Mouse (Mus musculus) heart, embryonic 15.5 days (tissue): Measurements from ENCODE around the gene Slc6a12. TPM values are rescaled to one million over a fixed set of nuclear protein-coding genes. Genes with fewer than 3 reads are reported as not detected.
"Not testable (repeated sequence)": the region's sequence is repeated elsewhere in the genome, so short reads cannot be mapped to it uniquely, and the experiment has no call there.

Experiments used
- ATAC-seq: fragments of 200-750 bp; cut with Nextera tagmentation; replicated peaks from 2 replicates; pipeline ENCODE4 v1.8.0; 2017; ENCODE audit warnings: low read depth, moderate TSS enrichment; ENCODE audit not compliant: insufficient number of reproducible peaks, insufficient read depth, low FRiP score
- H3K27ac ChIP-seq: fragments of 300-500 bp; sonication (generic); 2 replicates; pipeline ENCODE4 v1.5.1; 2015; ENCODE audit warnings: mild to moderate bottlenecking, inconsistent platforms
- H3K27me3 ChIP-seq: fragments of 300-500 bp; sonication (generic); 2 replicates; pipeline ENCODE4 v1.6.1; 2015; ENCODE audit warnings: inconsistent platforms
- H3K36me3 ChIP-seq: fragments of 300-500 bp; sonication (generic); 2 replicates; pipeline ENCODE4 v1.6.1; 2015; ENCODE audit warnings: mild to moderate bottlenecking, inconsistent platforms
- H3K4me1 ChIP-seq: fragments of 300-500 bp; sonication (generic); replicated peaks from 2 replicates; pipeline ENCODE4 v1.6.1; 2015; ENCODE audit warnings: inconsistent platforms
- H3K4me2 ChIP-seq: fragments of 300-500 bp; sonication (generic); 2 replicates; pipeline ENCODE4 v1.6.1; 2015; ENCODE audit warnings: inconsistent platforms, mild to moderate bottlenecking, moderate library complexity
- H3K4me3 ChIP-seq: fragments of 300-500 bp; sonication (generic); 2 replicates; pipeline ENCODE4 v1.5.1; 2015; ENCODE audit warnings: mild to moderate bottlenecking, inconsistent platforms
- H3K9ac ChIP-seq: fragments of 300-500 bp; sonication (generic); 2 replicates; pipeline ENCODE4 v1.6.1; 2015; ENCODE audit warnings: mild to moderate bottlenecking, inconsistent platforms
- H3K9me3 ChIP-seq: fragments of 300-500 bp; sonication (generic); replicated peaks from 2 replicates; pipeline ENCODE4 v1.6.1; 2016; ENCODE audit warnings: inconsistent platforms
- WGBS: fragments of 180-500 bp; shearing (Covaris S2); methylation state at CpG from one replicate; pipeline ENCODE4 v1.1.7; 2015; ENCODE audit warnings: mixed read lengths; 5-methylcytosine and 5-hydroxymethylcytosine counted together
- polyA plus RNA-seq: library from polyadenylated mRNA; unstranded; fragments of >200 nt; fragmentation: Nextera tagmentation; extraction: Ambion mirVana; gene quantifications from 2 replicates; pipeline ENCODE4 v1.2.1, GENCODE M21; 2015

Gene Slc6a12
- polyA plus RNA-seq, 1 experiment from 2014 or later, result not detected

GRCm38 (mm10) chr6:121344329-121344728, 1.5 kb downstream of the Slc6a12 start:
- Histone ChIP-seq H3K4me2 (no peak overlapping the region), H3K27me3 (peaks cover 26% of the 10 kb centered on the region), H3K9me3 (no peaks in the 10 kb centered on the region), H3K9ac (no peak overlapping the region), H3K36me3 (no peaks in the 10 kb centered on the region), H3K4me1 (no peaks in the 10 kb centered on the region), H3K4me3 (no peak overlapping the region), H3K27ac (no peak overlapping the region)
- ATAC-seq, result no peak
- WGBS, result 46% methylated on average over 5 of the region's 5 CpGs

- WGBS, result 53% methylated on average over 8 of the region's 8 CpGs
- Histone ChIP-seq H3K27me3 (peaks cover 20% of the 10 kb centered on the region), H3K4me2 (no peak overlapping the region), H3K4me3 (no peak overlapping the region), H3K9ac (no peak overlapping the region), H3K9me3 (no peaks in the 10 kb centered on the region), H3K4me1 (no peaks in the 10 kb centered on the region), H3K27ac (no peak overlapping the region), H3K36me3 (no peaks in the 10 kb centered on the region)
- ATAC-seq, result no peak
Measured at GRCm38 (mm10) chr6:121346428-121346827, 3.6 kb downstream of the Slc6a12 start.

- Histone ChIP-seq H3K27me3 (0 out of 2 replicates have a peak, but pooled peaks cover 10% of the 10 kb centered on the region), H3K27ac (no peak overlapping the region), H3K9ac (no peak overlapping the region), H3K36me3 (no peaks in the 10 kb centered on the region), H3K4me1 (no peaks in the 10 kb centered on the region), H3K4me2 (no peak overlapping the region), H3K9me3 (no peaks in the 10 kb centered on the region), H3K4me3 (no peak overlapping the region)
- WGBS, result 38% methylated on average over 2 of the region's 2 CpGs
- ATAC-seq, result no peak
Measured at GRCm38 (mm10) chr6:121352276-121352675, 9.4 kb downstream of the Slc6a12 start.

GRCm38 (mm10) chr6:121356041-121356440, 13.2 kb downstream of the Slc6a12 start:
- Histone ChIP-seq H3K4me2 (no peak overlapping the region), H3K27ac (no peak overlapping the region), H3K9me3 (no peaks in the 10 kb centered on the region), H3K4me1 (no peaks in the 10 kb centered on the region), H3K27me3 (peaks cover 26% of the 10 kb centered on the region), H3K36me3 (no peaks in the 10 kb centered on the region), H3K9ac (no peak overlapping the region), H3K4me3 (no peak overlapping the region)
- 68% methylated on average over 1 of the region's 1 CpGs for WGBS
- ATAC-seq, result no peak

- Histone ChIP-seq H3K4me3 (no peak overlapping the region), H3K27ac (no peak overlapping the region), H3K9ac (no peak overlapping the region), H3K27me3 (peaks cover 29% of the 10 kb centered on the region), H3K4me2 (no peak overlapping the region), H3K9me3 (no peaks in the 10 kb centered on the region), H3K4me1 (no peaks in the 10 kb centered on the region), H3K36me3 (no peaks in the 10 kb centered on the region)
- WGBS, result 81% methylated on average over 6 of the region's 6 CpGs
- no peak for ATAC-seq
Measured at GRCm38 (mm10) chr6:121357232-121357631, 14.4 kb downstream of the Slc6a12 start.

- no peak overlapping the region for H3K27ac ChIP-seq
- WGBS, result 54% methylated on average over 6 of the region's 6 CpGs
Measured at GRCm38 (mm10) chr6:121363061-121363460, 20.2 kb downstream of the Slc6a12 start.

GRCm38 (mm10) chr6:121363956-121364355, 21.1 kb downstream of the Slc6a12 start:
- Histone ChIP-seq H3K4me3 (no peak overlapping the region), H3K4me1 (no peaks in the 10 kb centered on the region), H3K27ac (no peak overlapping the region), H3K9me3 (no peaks in the 10 kb centered on the region), H3K9ac (no peak overlapping the region), H3K4me2 (no peak overlapping the region), H3K36me3 (no peaks in the 10 kb centered on the region), H3K27me3 (peaks cover 20% of the 10 kb centered on the region)
- WGBS, result 74% methylated on average over 4 of the region's 4 CpGs
- ATAC-seq, result no peak

More at GRCm38 (mm10) chr6:121363061-121363460, 20.2 kb downstream of the Slc6a12 start:
- no peak for ATAC-seq
- H3K36me3 ChIP-seq, result no peaks in the 10 kb centered on the region
- no peak overlapping the region for H3K9ac ChIP-seq
- H3K4me2 ChIP-seq, result no peak overlapping the region
- no peak overlapping the region for H3K4me3 ChIP-seq
- no peaks in the 10 kb centered on the region for H3K9me3 ChIP-seq
- H3K4me1 ChIP-seq, result no peaks in the 10 kb centered on the region
- H3K27me3 ChIP-seq, result peaks cover 25% of the 10 kb centered on the region

- H3K4me2 ChIP-seq, H3K9ac ChIP-seq, H3K4me3 ChIP-seq, H3K9me3 ChIP-seq, ATAC-seq, H3K27ac ChIP-seq, H3K4me1 ChIP-seq, H3K27me3 ChIP-seq, H3K36me3 ChIP-seq: not testable (repeated sequence)
- 8% methylated on average over 2 of the region's 2 CpGs for WGBS
Measured at GRCm38 (mm10) chr6:121366537-121366936, 23.7 kb downstream of the Slc6a12 start.

GRCm38 (mm10) chr6:121367099-121367498, 24.2 kb downstream of the Slc6a12 start:
- ATAC-seq, result no peak
- H3K4me3 ChIP-seq, result no peak overlapping the region
- 51% methylated on average over 3 of the region's 3 CpGs for WGBS
- H3K27ac ChIP-seq, result no peak overlapping the region
- H3K27me3 ChIP-seq, result 0 out of 2 replicates have a peak, but pooled peaks cover 5% of the 10 kb centered on the region
- no peaks in the 10 kb centered on the region for H3K36me3 ChIP-seq
- H3K4me1 ChIP-seq, result no peaks in the 10 kb centered on the region
- no peak overlapping the region for H3K9ac ChIP-seq
- no peaks in the 10 kb centered on the region for H3K9me3 ChIP-seq
- H3K4me2 ChIP-seq, result no peak overlapping the region

- no peak overlapping the region for H3K27ac ChIP-seq
- no peaks in the 10 kb centered on the region for H3K27me3 ChIP-seq
- no peak overlapping the region for H3K9ac ChIP-seq
- H3K4me3 ChIP-seq, result no peak overlapping the region
- no peaks in the 10 kb centered on the region for H3K4me1 ChIP-seq
- ATAC-seq, result no peak
- H3K36me3 ChIP-seq, result no peaks in the 10 kb centered on the region
- WGBS, result 72% methylated on average over 10 of the region's 10 CpGs
- H3K4me2 ChIP-seq, result no peak overlapping the region
- no peaks in the 10 kb centered on the region for H3K9me3 ChIP-seq
Measured at GRCm38 (mm10) chr6:121371197-121371980, 28.5 kb downstream of the Slc6a12 start.

GRCm38 (mm10) chr6:121376159-121376558, 33.3 kb downstream of the Slc6a12 start:
- Histone ChIP-seq H3K4me3 (no peak overlapping the region), H3K4me2 (no peak overlapping the region), H3K27me3 (0 out of 2 replicates have a peak, but pooled peaks cover 12% of the 10 kb centered on the region), H3K4me1 (no peaks in the 10 kb centered on the region), H3K36me3 (no peaks in the 10 kb centered on the region), H3K9ac (no peak overlapping the region), H3K27ac (no peak overlapping the region), H3K9me3 (no peaks in the 10 kb centered on the region)
- WGBS, result 53% methylated on average over 12 of the region's 12 CpGs
- no peak for ATAC-seq

GRCm38 (mm10) chr6:121378256-121378655, 35.4 kb downstream of the Slc6a12 start:
- H3K4me1 ChIP-seq, result no peaks in the 10 kb centered on the region
- no peak overlapping the region for H3K27ac ChIP-seq
- H3K27me3 ChIP-seq, result peaks cover 23% of the 10 kb centered on the region; the same call in 1 of the 2 replicates
- no peak for ATAC-seq
- 36% methylated on average over 4 of the region's 4 CpGs for WGBS
- H3K4me3 ChIP-seq, result no peak overlapping the region
- no peak overlapping the region for H3K4me2 ChIP-seq
- H3K36me3 ChIP-seq, result no peaks in the 10 kb centered on the region
- no peak overlapping the region for H3K9ac ChIP-seq
- no peaks in the 10 kb centered on the region for H3K9me3 ChIP-seq
